Comparison of ENCODE assay signal across 21 mouse cellular contexts in genomic region chrX:52101940-52102339, GRCm38 (mm10).
DNase-seq lines count a peak whose midpoint lies in the region; ATAC-seq and TF ChIP-seq lines count a peak whose summit lies in the region.
"Had no signal": no experiment of that assay in that cellular context is flagged by ENCODE, and none has a peak within 500 bp of the region (broad histone marks: within the 10 kb centered on the region; RNA-seq: fewer than 3 reads in every experiment).

No protein-coding gene starts in this region.

- ATAC-seq in intestine, postnatal 0 days: 0 out of 2 replicates have a peak, but pooled peaks have one; percentile 19
- no peak for ATAC-seq in intestine, embryonic 16.5 days
- peak; percentile 25; the same call in 1 of the 2 replicates for ATAC-seq in erythroblast, adult 5-6 weeks (replicated peaks; ENCODE audit: low FRiP score, poor library complexity, severe bottlenecking)
- ATAC-seq in liver, embryonic 14.5 days (ENCODE audit: insufficient read depth): peak; percentile 83
- peak; percentile 50; the same call in 1 of the 2 replicates for ATAC-seq in megakaryocyte progenitor cell, adult 5-6 weeks (replicated peaks; ENCODE audit: poor library complexity)
- ATAC-seq: forebrain, embryonic 16.5 days; hindbrain, embryonic 16.5 days had no signal

- no peak overlapping the region for H3K27ac ChIP-seq in intestine, postnatal 0 days (ENCODE audit: low read depth, low read length)
- no peak overlapping the region for H3K27ac ChIP-seq in intestine, embryonic 16.5 days (ENCODE audit: low read length)
- H3K27ac ChIP-seq in liver, embryonic 14.5 days: peak overlapping the region; percentile 74
- H3K27ac ChIP-seq: embryonic facial prominence, embryonic 15.5 days; forebrain, embryonic 12.5 days; hindbrain, embryonic 12.5 days had no signal

- no peaks in the 10 kb centered on the region for H3K4me1 ChIP-seq in intestine, postnatal 0 days (replicated peaks; ENCODE audit: control insufficient read depth, insufficient read depth, low read length)
- no peaks in the 10 kb centered on the region for H3K4me1 ChIP-seq in intestine, embryonic 16.5 days (ENCODE audit: control insufficient read depth, insufficient read depth, low read length)
- peaks cover 11 to 14% of the 10 kb centered on the region in 2 experiments for H3K4me1 ChIP-seq in liver, embryonic 14.5 days (replicated peaks; ENCODE audit: control insufficient read depth in 2 of 2, insufficient read depth in 2 of 2, low read length in 1 of 2)
- H3K4me1 ChIP-seq: embryonic facial prominence, embryonic 15.5 days; forebrain, embryonic 12.5 days; hindbrain, embryonic 12.5 days had no signal

- peak in 1 of 3 experiments; percentile 7 for DNase-seq in liver, embryonic 14.5 days (ENCODE audit: low read depth in 3 of 3, low spot score in 3 of 3)
- no peak for DNase-seq in adrenal gland, postnatal 10 days
- DNase-seq in kidney, adult 8-10 months: no peak
- DNase-seq in thymus, postnatal 0 days (ENCODE audit: low spot score): no peak
- DNase-seq: adrenal gland, postnatal 36 days; cerebellum, adult 11 months; cerebellum, adult 8-10 months; cerebellum, postnatal 14 days; embryo, embryonic 11 days; gastrocnemius, postnatal 14 days; heart, postnatal 10 days; heart, postnatal 4 days had no signal

- no peak overlapping the region for H3K4me3 ChIP-seq in intestine, postnatal 0 days (ENCODE audit: low read depth, low read length)
- no peak overlapping the region for H3K4me3 ChIP-seq in intestine, embryonic 16.5 days (ENCODE audit: low read length)
- H3K4me3 ChIP-seq in liver, embryonic 14.5 days (ENCODE audit: insufficient read depth in 1 of 2, low read depth in 2 of 2, low read length in 2 of 2): no peak overlapping the region
- H3K4me3 ChIP-seq: embryonic facial prominence, embryonic 15.5 days; forebrain, embryonic 12.5 days; hindbrain, embryonic 12.5 days had no signal

- no peaks in the 10 kb centered on the region for H3K27me3 ChIP-seq in intestine, postnatal 0 days (replicated peaks; ENCODE audit: control insufficient read depth, insufficient read depth, low read length)
- H3K27me3 ChIP-seq in intestine, embryonic 16.5 days (replicated peaks; ENCODE audit: control insufficient read depth, insufficient read depth, low read length): no peaks in the 10 kb centered on the region
- no peaks in the 10 kb centered on the region for H3K27me3 ChIP-seq in liver, embryonic 14.5 days (ENCODE audit: control insufficient read depth, insufficient read depth, low read length)
- H3K27me3 ChIP-seq: embryonic facial prominence, embryonic 15.5 days; forebrain, embryonic 12.5 days; hindbrain, embryonic 12.5 days had no signal

- peak; percentile 75 for TF ChIP-seq EP300 in liver, embryonic 14.5 days (IDR thresholded peaks at IDR 0.05; ENCODE audit: low read depth)

- no peak overlapping the region for H3K9ac ChIP-seq in intestine, postnatal 0 days (ENCODE audit: low read depth, low read length)
- no peak overlapping the region for H3K9ac ChIP-seq in intestine, embryonic 16.5 days (ENCODE audit: low read depth, low read length)
- H3K9ac ChIP-seq in liver, embryonic 14.5 days (replicated peaks): no peak overlapping the region
- H3K9ac ChIP-seq: embryonic facial prominence, embryonic 15.5 days; forebrain, embryonic 12.5 days; hindbrain, embryonic 12.5 days had no signal

- H3K36me3 ChIP-seq in intestine, postnatal 0 days (ENCODE audit: control insufficient read depth, insufficient read depth): no peaks in the 10 kb centered on the region
- no peaks in the 10 kb centered on the region for H3K36me3 ChIP-seq in intestine, embryonic 16.5 days (ENCODE audit: control insufficient read depth, insufficient read depth, low read length)
- H3K36me3 ChIP-seq in liver, embryonic 14.5 days (replicated peaks; ENCODE audit: control insufficient read depth, insufficient read depth, low read depth): no peaks in the 10 kb centered on the region
- H3K36me3 ChIP-seq: embryonic facial prominence, embryonic 15.5 days; forebrain, embryonic 12.5 days; hindbrain, embryonic 12.5 days had no signal

- H3K4me2 ChIP-seq in intestine, postnatal 0 days (replicated peaks; ENCODE audit: low read depth): no peak overlapping the region
- no peak overlapping the region for H3K4me2 ChIP-seq in intestine, embryonic 16.5 days (ENCODE audit: low read depth, low read length)
- peak overlapping the region; percentile 38 for H3K4me2 ChIP-seq in liver, embryonic 14.5 days (ENCODE audit: low read depth)
- H3K4me2 ChIP-seq: embryonic facial prominence, embryonic 15.5 days; forebrain, embryonic 12.5 days; hindbrain, embryonic 12.5 days had no signal

- TF ChIP-seq CTCF in intestine, postnatal 0 days (IDR thresholded peaks at IDR 0.05; ENCODE audit: low read depth): no peak
- no peak for TF ChIP-seq CTCF in liver, embryonic 14.5 days (IDR thresholded peaks at IDR 0.05; ENCODE audit: low read depth)

- no peaks in the 10 kb centered on the region for H3K9me3 ChIP-seq in intestine, postnatal 0 days (ENCODE audit: control insufficient read depth)
- H3K9me3 ChIP-seq in intestine, embryonic 16.5 days (ENCODE audit: control insufficient read depth, low read length): no peaks in the 10 kb centered on the region
- no peaks in the 10 kb centered on the region for H3K9me3 ChIP-seq in liver, embryonic 14.5 days (ENCODE audit: control insufficient read depth, low read length)
- H3K9me3 ChIP-seq: embryonic facial prominence, embryonic 15.5 days; forebrain, embryonic 12.5 days; hindbrain, embryonic 12.5 days had no signal

- 42% methylated on average over 1 of the region's 1 CpGs for WGBS in intestine, postnatal 0 days
- WGBS in intestine, embryonic 16.5 days: 63% methylated on average over 1 of the region's 1 CpGs
- 38% methylated on average over 1 of the region's 1 CpGs for WGBS in liver, embryonic 14.5 days (ENCODE audit: insufficient replicate concordance)
